Mouse (Mus musculus): ENCODE measurements around the gene Scgb1b20. TPM values are rescaled to one million over a fixed set of nuclear protein-coding genes. Genes with fewer than 3 reads are reported as not detected.

The Scgb1b20 gene
- not detected for polyA plus RNA-seq (2017; shearing (Covaris generic))

DNA sequence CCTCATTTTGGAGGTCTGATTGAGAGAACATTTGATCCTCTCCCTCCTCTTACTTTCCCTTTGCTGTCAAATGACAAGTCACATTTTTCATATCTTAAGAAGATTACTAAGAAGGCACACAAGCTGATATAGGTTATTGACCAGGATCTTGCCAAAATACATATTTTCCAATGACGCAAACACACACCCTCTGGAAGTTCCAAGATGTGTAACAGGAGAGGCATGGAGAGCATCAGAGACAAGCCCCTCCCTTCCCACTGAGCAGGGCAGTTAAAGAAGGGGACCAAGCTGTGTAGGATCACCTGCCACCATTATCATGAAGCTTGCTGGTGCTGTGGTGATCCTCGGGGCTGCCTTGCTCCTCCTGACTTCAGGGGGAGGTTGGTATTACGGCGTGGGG, at the start of gene Scgb1b20:
TSS of gene Scgb1b20 (plus strand) at position 301 of the 400 bp plus-strand sequence.

DNA sequence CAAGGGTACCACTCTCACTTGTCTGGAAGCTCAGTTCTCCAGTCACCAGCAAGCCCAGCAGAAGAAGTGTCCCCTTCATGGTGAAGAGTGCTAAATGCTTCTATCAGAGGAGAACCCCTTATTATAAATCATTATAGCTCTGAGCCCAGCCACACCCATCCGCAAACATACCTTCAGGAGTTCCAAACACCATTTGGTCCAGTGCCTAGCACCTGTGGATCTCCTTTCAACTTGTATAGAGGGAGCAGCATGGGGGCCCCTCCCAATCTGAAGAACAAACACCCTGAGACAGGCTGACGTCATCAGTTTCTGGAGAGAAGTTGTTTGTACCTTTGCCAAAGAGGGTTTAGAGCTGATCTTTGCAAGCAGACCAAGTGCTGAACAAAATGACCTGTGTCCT, 6.8 kb upstream of the Scgb1b20 start, which contains the start of gene Scgb2b20:
TSS of gene Scgb2b20 (minus strand) at position 101 of the 400 bp plus-strand sequence.

Other genes starting within 250 kb of the Scgb1b20 start
- gene Scgb2b18, start 199.4 kb upstream of the Scgb1b20 start, polyA plus RNA-seq (2017; shearing (Covaris generic)) = not detected
- gene Scgb1b18, start 187.7 kb upstream of the Scgb1b20 start, polyA plus RNA-seq (2017; shearing (Covaris generic)) = not detected
- not detected for gene Scgb2b19, start 92.9 kb upstream of the Scgb1b20 start, polyA plus RNA-seq (2017; shearing (Covaris generic))
- gene Scgb1b19, start 85.9 kb upstream of the Scgb1b20 start, polyA plus RNA-seq (2017; shearing (Covaris generic)) = not detected
- gene Scgb2b20, start 6.9 kb upstream of the Scgb1b20 start, polyA plus RNA-seq (2017; shearing (Covaris generic)) = not detected
- gene Scgb2b21, start 147.2 kb downstream of the Scgb1b20 start, polyA plus RNA-seq (2017; shearing (Covaris generic)) = not detected

Measured in CD4-positive, CD25-positive, alpha-beta regulatory T cell (primary cell).